Mouse (Mus musculus) ES-E14 (cell line): ENCODE data around the gene Klrc2. TPM values are rescaled to one million over a fixed set of nuclear protein-coding genes. Genes with fewer than 3 reads are reported as not detected.
"Not testable (repeated sequence)": the region's sequence is repeated elsewhere in the genome, so short reads cannot be mapped to it uniquely, and the experiment has no call there.

Experiments
- DNase-seq: peaks from one replicate; pipeline ENCODE4 v3.0.0-alpha.2; 2013; ENCODE audit warnings: low read depth, low spot score
- H3K27ac ChIP-seq: 2 replicates; pipeline ENCODE4 v1.5.1; 2012; ENCODE audit warnings: low read depth, mild to moderate bottlenecking, low read length, moderate library complexity, mixed read lengths; ENCODE audit not compliant: poor library complexity, insufficient read depth, severe bottlenecking
- H3K36me3 ChIP-seq: 2 replicates; pipeline ENCODE4 v1.6.1; 2012; ENCODE audit warnings: mild to moderate bottlenecking, low read length, moderate library complexity, mixed read lengths; ENCODE audit not compliant: control insufficient read depth, poor library complexity, insufficient read depth, severe bottlenecking
- H3K4me1 ChIP-seq, 2 experiments: fragments of 150-350 bp in 1 of 2; sonication (generic) in 1 of 2; 2 replicates each; pipeline ENCODE4 v1.6.1; 2012; ENCODE audit warnings: low read length in 2 of 2, mild to moderate bottlenecking in 1 of 2, mixed read lengths in 1 of 2; ENCODE audit not compliant: control insufficient read depth in 2 of 2, insufficient read depth in 2 of 2, poor library complexity in 1 of 2
- H3K4me3 ChIP-seq, 2 experiments: fragments of 150-350 bp in 1 of 2; sonication (generic) in 1 of 2; 2 replicates each; pipeline ENCODE4 v1.5.1; 2012; ENCODE audit warnings: low read length in 2 of 2, low read depth in 1 of 2, mild to moderate bottlenecking in 1 of 2, mixed read lengths in 1 of 2; ENCODE audit not compliant: insufficient read depth in 1 of 2, poor library complexity in 1 of 2, severe bottlenecking in 1 of 2
- H3K9ac ChIP-seq: 2 replicates; pipeline ENCODE4 v1.6.1; 2012; ENCODE audit warnings: low read depth, mild to moderate bottlenecking, low read length, mixed read lengths; ENCODE audit not compliant: poor library complexity, insufficient read depth, severe bottlenecking
- H3K9me3 ChIP-seq: fragments of 150-350 bp; sonication (generic); 2 replicates; pipeline ENCODE4 v1.6.1; 2012; ENCODE audit warnings: low read depth, mild to moderate bottlenecking, low read length; ENCODE audit not compliant: control insufficient read depth, insufficient read depth
- CHD2 ChIP-seq: IDR thresholded peaks from 2 replicates; pipeline ENCODE4 v1.6.1; 2014; ENCODE audit warnings: mild to moderate bottlenecking, low read depth, low read length, inconsistent platforms
- HCFC1 ChIP-seq: IDR thresholded peaks from 2 replicates; pipeline ENCODE4 v1.6.1; 2012; ENCODE audit warnings: low read length, inconsistent platforms, borderline replicate concordance; ENCODE audit not compliant: insufficient read depth
- MAFK ChIP-seq: IDR thresholded peaks from 2 replicates; pipeline ENCODE4 v1.6.1; 2014; ENCODE audit warnings: mild to moderate bottlenecking, low read depth, low read length, inconsistent platforms; ENCODE audit not compliant: insufficient read depth
- ZC3H11A ChIP-seq: IDR thresholded peaks from 2 replicates; pipeline ENCODE4 v1.6.1; 2012; ENCODE audit warnings: low read depth, mild to moderate bottlenecking, inconsistent platforms, low read length, borderline replicate concordance
- ZNF384 ChIP-seq: IDR thresholded peaks from 2 replicates; pipeline ENCODE4 v1.6.1; 2012; ENCODE audit warnings: low read depth, low read length, inconsistent platforms
- in situ Hi-C, 2 experiments: fragments of 600-800 bp; cut with MboI; formaldehyde crosslinking; loops; one replicate each; pipeline ENCODE4 v1.15.1; 2025; ENCODE audit warnings: low sequenced_read_pairs in 2 of 2, inconsistent platforms in 1 of 2; ENCODE audit not compliant: unreplicated experiment in 2 of 2
- total RNA-seq: library from RNA; depleted of rRNA; stranded (reverse); fragments of 300-350 nt; gene quantifications from 2 replicates; pipeline ENCODE4 v1.2.3, GENCODE M21; 2012; rRNA removed

Klrc2 gene
- not detected in 2 replicates for total RNA-seq

GRCm38 (mm10) chr6:129660589-129660988 lies at the start of gene Klrc2:
Gene Klrc2 (minus strand): TSS chr6:129660689.
- H3K9me3 ChIP-seq, H3K9ac ChIP-seq, H3K4me3 ChIP-seq, H3K36me3 ChIP-seq, in situ Hi-C loops, H3K4me1 ChIP-seq, H3K27ac ChIP-seq, DNase-seq: not testable (repeated sequence)

- in situ Hi-C loops, H3K4me1 ChIP-seq: not testable (repeated sequence)
These were observed 30.9 kb upstream of the Klrc2 start for GRCm38 (mm10) chr6:129691436-129691835.

GRCm38 (mm10) chr6:129680379-129680778 lies 19.9 kb upstream of the Klrc2 start:
- in situ Hi-C loops = no loop called here

More at GRCm38 (mm10) chr6:129691436-129691835, 30.9 kb upstream of the Klrc2 start:
- not testable (repeated sequence) for H3K27ac ChIP-seq, H3K9me3 ChIP-seq, DNase-seq, H3K9ac ChIP-seq, H3K36me3 ChIP-seq, H3K4me3 ChIP-seq

GRCm38 (mm10) chr6:129678873-129679272 lies 18.4 kb upstream of the Klrc2 start, which contains the start of gene Klrc1:
Gene Klrc1 (minus strand): TSS chr6:129678973.
- H3K36me3 ChIP-seq = no peaks in the 10 kb centered on the region
- no peak within 1 kb of the TSS for H3K4me3 ChIP-seq
- in situ Hi-C loops = no loop called here
- H3K9me3 ChIP-seq = no peaks in the 10 kb centered on the region
- no peak within 1 kb of the TSS for H3K9ac ChIP-seq
- no peak within 1 kb of the TSS for H3K27ac ChIP-seq
- TF ChIP-seq MAFK (no peak), ZNF384 (no peak), CHD2 (no peak), ZC3H11A (no peak), HCFC1 (no peak)
- no peak for DNase-seq
- no peaks in the 10 kb centered on the region for H3K4me1 ChIP-seq

More at GRCm38 (mm10) chr6:129680379-129680778, 19.9 kb upstream of the Klrc2 start:
- Histone ChIP-seq H3K36me3 (no peaks in the 10 kb centered on the region), H3K4me1 (no peaks in the 10 kb centered on the region), H3K9me3 (no peaks in the 10 kb centered on the region), H3K27ac (no peak overlapping the region), H3K4me3 (no peak overlapping the region), H3K9ac (no peak overlapping the region)
- DNase-seq = no peak
- TF ChIP-seq ZC3H11A = no peak
- TF ChIP-seq HCFC1 = no peak
- TF ChIP-seq CHD2 = no peak
- TF ChIP-seq ZNF384 = no peak
- no peak for TF ChIP-seq MAFK

- H3K9ac ChIP-seq, DNase-seq: not testable (repeated sequence)
These were observed 812 bp upstream of the Klrc2 start for GRCm38 (mm10) chr6:129661301-129661700.

GRCm38 (mm10) chr6:129644054-129644453 lies 16.4 kb downstream of the Klrc2 start:
- H3K36me3 ChIP-seq, in situ Hi-C loops, H3K9me3 ChIP-seq, H3K27ac ChIP-seq, H3K9ac ChIP-seq, DNase-seq, H3K4me3 ChIP-seq, H3K4me1 ChIP-seq: not testable (repeated sequence)

More at GRCm38 (mm10) chr6:129661301-129661700, 812 bp upstream of the Klrc2 start:
- in situ Hi-C loops, H3K27ac ChIP-seq, H3K4me3 ChIP-seq, H3K36me3 ChIP-seq, H3K9me3 ChIP-seq, H3K4me1 ChIP-seq: not testable (repeated sequence)

GRCm38 (mm10) chr6:129643237-129643636 lies 17.3 kb downstream of the Klrc2 start, which contains the start of gene Klrc3:
Gene Klrc3 (minus strand): TSS chr6:129643337.
- in situ Hi-C loops, DNase-seq, H3K36me3 ChIP-seq, H3K9ac ChIP-seq, H3K27ac ChIP-seq, H3K9me3 ChIP-seq, H3K4me3 ChIP-seq, H3K4me1 ChIP-seq: not testable (repeated sequence)
